Mouse (Mus musculus): ENCODE measurements at regions not wholly inside any gene's neighbourhood (a gene's known extent, or its start where the extent isn't known, plus 50 kb on each side); places are given as distances from the start of the nearest gene placed in this dataset.
A peak's percentile ranks its signal among the peaks of the same experiment; 100 is the strongest.

GRCm38 (mm10) chr11:33061570-33061969 is 85.6 kb downstream of the Fgf18 start:
- DNase-seq = no peak
- intact Hi-C loops (cut with DNase I) = no loop called here

GRCm38 (mm10) chr11:33060352-33060751 is 86.8 kb downstream of the Fgf18 start:
- DNase-seq = no peak

GRCm38 (mm10) chr11:33050216-33050615 is 97.0 kb downstream of the Fgf18 start:
- intact Hi-C loops (cut with DNase I) = no loop called here

More at GRCm38 (mm10) chr11:33060352-33060751, 86.8 kb downstream of the Fgf18 start:
- intact Hi-C loops (cut with DNase I) = no loop called here

GRCm38 (mm10) chr11:33039854-33040792 is 107.1 kb downstream of the Fgf18 start:
- intact Hi-C loops (cut with DNase I) = no loop called here
- DNase-seq = no peak

More at GRCm38 (mm10) chr11:33050216-33050615, 97.0 kb downstream of the Fgf18 start:
- no peak for DNase-seq

- intact Hi-C loops (cut with DNase I) = no loop called here
- no peak for DNase-seq
Measured at GRCm38 (mm10) chr11:33036367-33036766, 110.8 kb downstream of the Fgf18 start.

GRCm38 (mm10) chr11:33028920-33029319 is 118.3 kb downstream of the Fgf18 start:
- intact Hi-C loops (cut with DNase I) = loop anchor here (2.0 kb wide), 1 partner anchor 120 kb away; no protein-coding TSS in a partner anchor
- peak in 1 of 2 experiments; percentile 26 for DNase-seq

GRCm38 (mm10) chr11:33027121-33027520 is 120.1 kb downstream of the Fgf18 start:
- intact Hi-C loops (cut with DNase I) = no loop called here
- DNase-seq = no peak

- DNase-seq = peak; percentile 71 to 79
- intact Hi-C loops (cut with DNase I) = loop anchor here (5.0 kb wide), 2 partner anchors 84 to 134 kb away; partner anchors contain the start of gene Fgf18
Measured at GRCm38 (mm10) chr11:33013229-33014185, 133.7 kb downstream of the Fgf18 start.

- no peak for DNase-seq
- intact Hi-C loops (cut with DNase I) = loop anchor here (5.0 kb wide), 2 partner anchors 85 to 135 kb away; partner anchors contain the start of gene Fgf18
Measured at GRCm38 (mm10) chr11:33012384-33013160, 134.6 kb downstream of the Fgf18 start.

- intact Hi-C loops (cut with DNase I) = no loop called here
- no peak for DNase-seq
Measured at GRCm38 (mm10) chr11:33008611-33009010, 138.6 kb downstream of the Fgf18 start.

- no peak for DNase-seq
- intact Hi-C loops (cut with DNase I) = no loop called here
Measured at GRCm38 (mm10) chr11:33007826-33008530, 139.2 kb downstream of the Fgf18 start.

GRCm38 (mm10) chr11:33007366-33007765 is 139.8 kb downstream of the Fgf18 start:
- intact Hi-C loops (cut with DNase I) = no loop called here
- no peak for DNase-seq

GRCm38 (mm10) chr11:33005183-33005582 is 142.0 kb downstream of the Fgf18 start:
- intact Hi-C loops (cut with DNase I) = no loop called here
- DNase-seq = no peak

GRCm38 (mm10) chr11:33004603-33005002 is 142.6 kb downstream of the Fgf18 start:
- intact Hi-C loops (cut with DNase I) = no loop called here
- DNase-seq = no peak

- intact Hi-C loops (cut with DNase I) = no loop called here
Measured at GRCm38 (mm10) chr11:32999684-33000255, 147.4 kb downstream of the Fgf18 start.

GRCm38 (mm10) chr11:32998687-32999605 is 148.3 kb downstream of the Fgf18 start:
- no peak for DNase-seq
- intact Hi-C loops (cut with DNase I) = no loop called here

More at GRCm38 (mm10) chr11:32999684-33000255, 147.4 kb downstream of the Fgf18 start:
- no peak for DNase-seq

GRCm38 (mm10) chr11:32994391-32994790 is 152.8 kb downstream of the Fgf18 start:
- DNase-seq = peak; percentile 21 to 27
- intact Hi-C loops (cut with DNase I) = loop anchor here (5.0 kb wide), 1 partner anchor 108 kb away; no protein-coding TSS in a partner anchor

GRCm38 (mm10) chr11:32993439-32993838 is 153.8 kb downstream of the Fgf18 start:
- no peak for DNase-seq
- intact Hi-C loops (cut with DNase I) = loop anchor here (5.0 kb wide), 1 partner anchor 109 kb away; no protein-coding TSS in a partner anchor
